Mouse (Mus musculus): Measurements from ENCODE around the gene Dennd4b. TPM values are rescaled to one million over a fixed set of nuclear protein-coding genes. Genes with fewer than 3 reads are reported as not detected.
A peak's percentile ranks its signal among the peaks of the same experiment; 100 is the strongest.

Dennd4b gene
- total and polyA plus RNA-seq, 3 experiments, result 9.8 to 45.3 (median 27.8) TPM

- no peak for TF ChIP-seq MAFK (IDR thresholded peaks at IDR 0.05; ENCODE audit: insufficient replicate concordance, low read length)
Measured at GRCm38 (mm10) chr3:90265034-90265931, at the start of gene Dennd4b (continued).

- dilution Hi-C loops (cut with MboI; ENCODE audit: extremely low pct_ligation_motif_present, extremely low pct_unique_long_range_greater_than_20kb, low sequenced_read_pairs) (no loop called here), in situ Hi-C loops (cut with MboI; ENCODE audit: low pct_ligation_motif_present, low pct_unique_long_range_greater_than_20kb, low sequenced_read_pairs) (no loop called here)
- no peaks in the 10 kb centered on the region for H3K27me3 ChIP-seq (replicated peaks)
- no peaks in the 10 kb centered on the region for H3K9me3 ChIP-seq (replicated peaks; ENCODE audit: low read length)
- H3K27ac ChIP-seq (ENCODE audit: insufficient read depth, low read depth), result no peak overlapping the region
- peaks cover 4 to 24% of the 10 kb centered on the region in 2 experiments; a peak in 3 of 4 replicates for H3K4me1 ChIP-seq (ENCODE audit: control insufficient read depth in 1 of 2, insufficient read depth in 2 of 2)
- DNase-seq (ENCODE audit: extremely low read depth), result no peak
- no peak overlapping the region for H3K4me2 ChIP-seq (ENCODE audit: insufficient read depth, low read depth, poor library complexity, severe bottlenecking)
- H3K4me3 ChIP-seq (replicated peaks in 1 of 3; ENCODE audit: low read depth in 2 of 3, low read length in 2 of 3, poor library complexity in 1 of 3), result no peak overlapping the region
- H3K9ac ChIP-seq (ENCODE audit: insufficient read depth, low read depth), result no peak overlapping the region
- H3K36me3 ChIP-seq (replicated peaks in 1 of 2; ENCODE audit: control insufficient read depth in 1 of 2, insufficient read depth in 1 of 2, low read length in 1 of 2), result peaks cover 12 to 19% of the 10 kb centered on the region in 2 experiments
- peaks cover 23% of the 10 kb centered on the region for H3K79me2 ChIP-seq (replicated peaks; ENCODE audit: control insufficient read depth, extremely low read depth, insufficient read depth, poor library complexity, severe bottlenecking)
- TF ChIP-seq PAX5 (IDR thresholded peaks at IDR 0.05; ENCODE audit: low read length), result no peak
- no peak for TF ChIP-seq MEF2A (IDR thresholded peaks at IDR 0.05; ENCODE audit: borderline replicate concordance, low read depth, low read length)
- peak; percentile 51 for TF ChIP-seq ZNF384 (IDR thresholded peaks at IDR 0.05; ENCODE audit: low read depth, low read length)
- TF ChIP-seq GABPA (IDR thresholded peaks at IDR 0.05; ENCODE audit: insufficient replicate concordance, low read depth, low read length), result no peak
- no peak for TF ChIP-seq KAT2A (IDR thresholded peaks at IDR 0.05; ENCODE audit: insufficient replicate concordance, low read length)
- TF ChIP-seq RAD21 (IDR thresholded peaks at IDR 0.05; ENCODE audit: low read depth, low read length), result peak; percentile 57
- TF ChIP-seq MYC (IDR thresholded peaks at IDR 0.05; ENCODE audit: low read depth, low read length), result peak; percentile 85
- no peak for TF ChIP-seq NELFE (IDR thresholded peaks at IDR 0.05; ENCODE audit: low read depth, low read length)
- no peak for TF ChIP-seq ELF1 (IDR thresholded peaks at IDR 0.05; ENCODE audit: low read depth, low read length)
- peak; percentile 41 for TF ChIP-seq SMC3 (IDR thresholded peaks at IDR 0.05; ENCODE audit: low read depth, low read length)
- peak in 1 of 2 experiments; percentile 56; a peak in 2 of 4 replicates for TF ChIP-seq CTCF (conservative IDR thresholded peaks at IDR 0.05 in 1 of 2, IDR thresholded peaks at IDR 0.05 in 1 of 2; ENCODE audit: low read depth in 2 of 2, low read length in 2 of 2)
- no peak for TF ChIP-seq BHLHE40 (IDR thresholded peaks at IDR 0.05; ENCODE audit: low read depth, low read length)
Measured at GRCm38 (mm10) chr3:90215825-90216380, 49.1 kb upstream of the Dennd4b start.

DNA sequence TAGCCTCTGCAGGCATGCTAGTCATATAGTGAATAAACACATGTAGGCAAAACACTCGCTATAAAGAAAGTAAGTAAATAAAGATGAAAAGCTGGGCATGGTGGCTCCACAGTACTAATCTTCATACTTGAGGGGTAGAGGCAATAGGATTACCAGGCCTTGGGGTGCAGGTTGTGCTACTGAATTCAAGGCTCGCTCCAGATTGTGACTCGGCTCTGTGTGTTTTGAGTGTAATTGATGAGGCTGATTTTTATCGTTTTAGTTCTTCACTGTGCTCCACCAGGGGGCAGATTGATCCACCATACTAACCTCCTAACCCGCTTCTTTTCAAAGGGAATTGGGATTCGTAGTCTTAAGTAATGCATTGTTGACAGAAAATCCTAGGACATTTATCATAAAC lies 44.9 kb upstream of the Dennd4b start:
- DNase-seq (ENCODE audit: extremely low read depth), result peak; percentile 63
- Histone ChIP-seq H3K9me3 (replicated peaks; ENCODE audit: low read length) (no peaks in the 10 kb centered on the region), H3K79me2 (replicated peaks; ENCODE audit: control insufficient read depth, extremely low read depth, insufficient read depth, poor library complexity, severe bottlenecking) (no peaks in the 10 kb centered on the region), H3K27me3 (replicated peaks) (no peaks in the 10 kb centered on the region), H3K4me3 (replicated peaks in 1 of 3; ENCODE audit: low read depth in 2 of 3, low read length in 2 of 3, poor library complexity in 1 of 3) (no peak overlapping the region), H3K9ac (ENCODE audit: insufficient read depth, low read depth) (peak overlapping the region; percentile 45; the same call in 1 of the 2 replicates), H3K36me3 (replicated peaks in 1 of 2; ENCODE audit: control insufficient read depth in 1 of 2, insufficient read depth in 1 of 2, low read length in 1 of 2) (no peaks in the 10 kb centered on the region), H3K4me1 (ENCODE audit: control insufficient read depth in 1 of 2, insufficient read depth in 2 of 2) (peaks cover 6 to 28% of the 10 kb centered on the region in 2 experiments; a peak in 3 of 4 replicates), H3K4me2 (ENCODE audit: insufficient read depth, low read depth, poor library complexity, severe bottlenecking) (peak overlapping the region; percentile 60), H3K27ac (ENCODE audit: insufficient read depth, low read depth) (no peak overlapping the region)
- dilution Hi-C loops (cut with MboI; ENCODE audit: extremely low pct_ligation_motif_present, extremely low pct_unique_long_range_greater_than_20kb, low sequenced_read_pairs), result no loop called here
- in situ Hi-C loops (cut with MboI; ENCODE audit: low pct_ligation_motif_present, low pct_unique_long_range_greater_than_20kb, low sequenced_read_pairs), result loop anchor here (5.0 kb wide), 1 partner anchor 152 kb away; no protein-coding TSS in a partner anchor
- TF ChIP-seq TCF12 (IDR thresholded peaks at IDR 0.05; ENCODE audit: low read depth, low read length) (no peak), PAX5 (IDR thresholded peaks at IDR 0.05; ENCODE audit: low read length) (no peak), GABPA (IDR thresholded peaks at IDR 0.05; ENCODE audit: insufficient replicate concordance, low read depth, low read length) (no peak), NELFE (IDR thresholded peaks at IDR 0.05; ENCODE audit: low read depth, low read length) (0 out of 2 replicates have a peak, but pooled peaks have one; percentile 19), MAZ (IDR thresholded peaks at IDR 0.05; ENCODE audit: low read depth, low read length) (no peak), BHLHE40 (IDR thresholded peaks at IDR 0.05; ENCODE audit: low read depth, low read length) (no peak), MAX (IDR thresholded peaks at IDR 0.05; ENCODE audit: low read length) (no peak), MEF2A (IDR thresholded peaks at IDR 0.05; ENCODE audit: borderline replicate concordance, low read depth, low read length) (no peak), RAD21 (IDR thresholded peaks at IDR 0.05; ENCODE audit: low read depth, low read length) (peak; percentile 84), CHD1 (IDR thresholded peaks at IDR 0.05; ENCODE audit: low read depth, low read length) (no peak), USF2 (conservative IDR thresholded peaks at IDR 0.05; ENCODE audit: low read depth, low read length) (no peak), POLR2A (IDR thresholded peaks at IDR 0.05; ENCODE audit: low read depth, low read length) (no peak), UBTF (IDR thresholded peaks at IDR 0.05; ENCODE audit: low read depth, low read length) (no peak), ZC3H11A (IDR thresholded peaks at IDR 0.05; ENCODE audit: low read depth, low read length) (peak; percentile 47), MAFK (IDR thresholded peaks at IDR 0.05; ENCODE audit: insufficient replicate concordance, low read length) (no peak), RCOR1 (conservative IDR thresholded peaks at IDR 0.05; ENCODE audit: low read depth, low read length) (no peak), ZNF384 (IDR thresholded peaks at IDR 0.05; ENCODE audit: low read depth, low read length) (no peak; the same call in 1 of the 2 replicates), KAT2A (IDR thresholded peaks at IDR 0.05; ENCODE audit: insufficient replicate concordance, low read length) (no peak), SMC3 (IDR thresholded peaks at IDR 0.05; ENCODE audit: low read depth, low read length) (peak; percentile 91), JUND (conservative IDR thresholded peaks at IDR 0.05; ENCODE audit: low read depth, low read length) (no peak), JUN (IDR thresholded peaks at IDR 0.05; ENCODE audit: insufficient read depth, low read depth, low read length) (no peak), HCFC1 (IDR thresholded peaks at IDR 0.05; ENCODE audit: low read depth, low read length) (0 out of 2 replicates have a peak, but pooled peaks have one; percentile 10)

Data from CH12.LX (cell line).